Mouse (Mus musculus) heart, adult 2 months (tissue): ENCODE measurements around the gene Ifi204.

Experiments used
- CTCF ChIP-seq: fragments of 200-600 bp; IDR thresholded peaks from 2 replicates; pipeline ENCODE4 v1.8.1; 2022; ENCODE audit warnings: antibody characterized with exemption, mild to moderate bottlenecking, moderate library complexity
- EP300 ChIP-seq: fragments of 200-500 bp; IDR thresholded peaks from 2 replicates; pipeline ENCODE4 v1.6.1; 2011; ENCODE audit warnings: low read depth, low read length, control low read depth; ENCODE audit not compliant: insufficient read depth
- POLR2A ChIP-seq: fragments of 200-500 bp; IDR thresholded peaks from 2 replicates; pipeline ENCODE4 v1.6.1; 2011; ENCODE audit warnings: mild to moderate bottlenecking, low read depth, low read length, control low read depth; ENCODE audit not compliant: insufficient read depth

DNA sequence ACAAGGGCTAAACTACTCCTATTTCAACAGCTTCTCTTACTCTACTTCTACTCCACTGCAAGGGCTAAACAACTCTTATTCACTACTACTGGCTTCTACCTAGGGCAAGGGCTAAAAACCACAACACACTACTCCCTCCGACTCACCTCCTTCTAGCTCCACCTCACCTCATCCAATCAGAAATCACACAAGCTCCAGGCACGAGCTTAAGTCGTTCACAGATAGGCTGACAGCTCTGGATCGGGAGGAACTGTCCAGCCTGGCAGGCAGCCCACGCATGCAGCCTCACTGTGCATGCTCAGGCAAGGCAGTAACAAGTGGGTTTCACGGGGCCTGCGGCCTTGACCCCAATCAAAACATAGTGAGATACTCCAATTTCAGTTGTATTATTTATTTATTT lies 33.5 kb downstream of the Ifi204 start:
- no peak for TF ChIP-seq POLR2A
- no peak for TF ChIP-seq EP300
- no peak for TF ChIP-seq CTCF
